Mouse (Mus musculus) lung, embryonic 15.5 days (tissue): ENCODE results near the gene Gm20696. TPM values are rescaled to one million over a fixed set of nuclear protein-coding genes. Genes with fewer than 3 reads are reported as not detected.

ENCODE experiments used
- ATAC-seq: fragments of 200-750 bp; cut with Nextera tagmentation; 2 replicates; pipeline ENCODE4 v1.8.0; 2017; ENCODE audit warnings: moderate number of reproducible peaks, borderline replicate concordance; ENCODE audit not compliant: low FRiP score, low TSS enrichment; ENCODE audit errors: extremely low read depth
- H3K27ac ChIP-seq: fragments of 300-500 bp; sonication (generic); 2 replicates; pipeline ENCODE4 v1.5.1; 2015; ENCODE audit warnings: moderate library complexity, mild to moderate bottlenecking, inconsistent platforms
- H3K27me3 ChIP-seq: fragments of 300-500 bp; sonication (generic); 2 replicates; pipeline ENCODE4 v1.6.1; 2015; ENCODE audit warnings: inconsistent platforms
- H3K36me3 ChIP-seq: fragments of 300-500 bp; sonication (generic); 2 replicates; pipeline ENCODE4 v1.6.1; 2015; ENCODE audit warnings: inconsistent platforms
- H3K4me1 ChIP-seq: fragments of 300-500 bp; sonication (generic); 2 replicates; pipeline ENCODE4 v1.6.1; 2015; ENCODE audit warnings: inconsistent platforms
- H3K4me2 ChIP-seq: fragments of 300-500 bp; sonication (generic); 2 replicates; pipeline ENCODE4 v1.6.1; 2015; ENCODE audit warnings: inconsistent platforms, mild to moderate bottlenecking, moderate library complexity
- H3K4me3 ChIP-seq: fragments of 300-500 bp; sonication (generic); 2 replicates; pipeline ENCODE4 v1.5.1; 2015; ENCODE audit warnings: mild to moderate bottlenecking, inconsistent platforms
- H3K9ac ChIP-seq: fragments of 300-500 bp; sonication (generic); 2 replicates; pipeline ENCODE4 v1.6.1; 2015; ENCODE audit warnings: inconsistent platforms
- H3K9me3 ChIP-seq: fragments of 300-500 bp; sonication (generic); 2 replicates; pipeline ENCODE4 v1.6.1; 2016; ENCODE audit warnings: inconsistent platforms
- WGBS: fragments of 180-500 bp; shearing (Covaris S2); methylation state at CpG from one replicate; pipeline ENCODE4 v1.1.7; 2015; 5-methylcytosine and 5-hydroxymethylcytosine counted together
- polyA plus RNA-seq: library from polyadenylated mRNA; unstranded; fragments of >200 nt; fragmentation: Nextera tagmentation; extraction: Ambion mirVana; gene quantifications from 2 replicates; pipeline ENCODE4 v1.2.1, GENCODE M21; 2015

Gene Gm20696
- polyA plus RNA-seq, 1 experiment from 2014 or later, result 3.8 TPM

GRCm38 (mm10) chr6:99509189-99509592, 157.4 kb downstream of the Gm20696 start:
- H3K27me3 ChIP-seq, result no peaks in the 10 kb centered on the region
- no peak overlapping the region for H3K4me3 ChIP-seq
- no peaks in the 10 kb centered on the region for H3K9me3 ChIP-seq
- H3K36me3 ChIP-seq, result no peaks in the 10 kb centered on the region
- no peak overlapping the region; the same call in 1 of the 2 replicates for H3K27ac ChIP-seq
- H3K9ac ChIP-seq, result no peak overlapping the region
- H3K4me2 ChIP-seq, result no peak overlapping the region
- WGBS, result 86% methylated on average over 9 of the region's 9 CpGs
- peaks cover 20% of the 10 kb centered on the region for H3K4me1 ChIP-seq
- no peak for ATAC-seq

GRCm38 (mm10) chr6:99506816-99507215, 159.8 kb downstream of the Gm20696 start:
- no peak overlapping the region for H3K27ac ChIP-seq
- H3K4me2 ChIP-seq, result no peak overlapping the region
- ATAC-seq, result no peak
- no peak overlapping the region for H3K9ac ChIP-seq
- no peaks in the 10 kb centered on the region for H3K27me3 ChIP-seq
- peaks cover 16% of the 10 kb centered on the region for H3K4me1 ChIP-seq
- no peaks in the 10 kb centered on the region; the same call in 1 of the 2 replicates for H3K36me3 ChIP-seq
- no peak overlapping the region for H3K4me3 ChIP-seq
- 67% methylated on average over 6 of the region's 6 CpGs for WGBS
- no peaks in the 10 kb centered on the region for H3K9me3 ChIP-seq

GRCm38 (mm10) chr6:99503741-99504140, 162.9 kb downstream of the Gm20696 start:
- H3K36me3 ChIP-seq, result no peaks in the 10 kb centered on the region; the same call in 1 of the 2 replicates
- H3K9me3 ChIP-seq, result no peaks in the 10 kb centered on the region
- 79% methylated on average over 1 of the region's 1 CpGs for WGBS
- H3K9ac ChIP-seq, result no peak overlapping the region
- H3K27ac ChIP-seq, result no peak overlapping the region
- no peaks in the 10 kb centered on the region for H3K27me3 ChIP-seq
- no peaks in the 10 kb centered on the region for H3K4me1 ChIP-seq
- no peak for ATAC-seq
- no peak overlapping the region for H3K4me3 ChIP-seq
- no peak overlapping the region for H3K4me2 ChIP-seq

DNA sequence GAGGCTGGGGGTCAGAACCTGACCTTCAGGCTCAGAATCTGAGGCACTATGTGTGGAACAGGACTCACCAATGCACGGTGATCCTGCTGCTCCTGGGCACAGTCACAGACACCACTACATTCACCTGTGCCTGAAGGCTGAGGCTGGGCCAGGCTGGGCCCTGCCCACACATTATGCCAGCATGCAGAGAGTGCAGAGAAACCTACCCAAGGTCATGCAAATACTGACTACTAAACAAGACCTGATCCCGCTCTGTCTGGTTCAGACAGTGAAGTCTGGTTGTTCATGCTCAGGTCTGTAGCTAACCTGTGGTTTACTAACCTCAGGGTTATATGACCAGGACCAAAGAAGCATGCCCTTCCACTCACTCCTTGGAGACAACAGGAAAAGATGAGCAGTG, 163.9 kb downstream of the Gm20696 start:
- H3K27me3 ChIP-seq, result no peaks in the 10 kb centered on the region
- H3K9ac ChIP-seq, result no peak overlapping the region
- WGBS, result 77% methylated on average over 2 of the region's 2 CpGs
- no peaks in the 10 kb centered on the region for H3K9me3 ChIP-seq
- no peaks in the 10 kb centered on the region for H3K4me1 ChIP-seq
- no peak overlapping the region for H3K27ac ChIP-seq
- H3K4me2 ChIP-seq, result no peak overlapping the region
- no peak overlapping the region for H3K4me3 ChIP-seq
- H3K36me3 ChIP-seq, result no peaks in the 10 kb centered on the region; the same call in 1 of the 2 replicates
- ATAC-seq, result no peak

DNA sequence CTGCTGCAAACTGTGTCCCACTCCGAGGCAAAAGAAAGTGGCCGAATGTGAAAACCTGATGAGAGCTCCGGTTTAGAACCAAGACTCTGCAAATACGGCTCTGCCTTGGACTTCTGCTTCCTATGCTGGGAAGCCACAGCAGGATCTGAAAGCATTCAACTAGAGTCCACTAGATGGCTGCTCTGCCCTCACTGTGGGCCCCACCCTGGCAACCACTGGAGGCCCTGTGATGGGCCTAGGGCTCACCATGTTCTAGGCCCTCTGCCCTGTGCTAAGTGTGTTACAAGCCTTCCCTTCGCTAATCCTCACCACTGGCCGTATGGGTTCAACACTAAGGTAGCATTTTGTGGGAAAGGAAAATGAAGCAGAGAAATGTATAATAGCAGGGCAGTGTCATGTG, 164.3 kb downstream of the Gm20696 start:
- no peak overlapping the region for H3K9ac ChIP-seq
- H3K27ac ChIP-seq, result no peak overlapping the region
- no peak overlapping the region for H3K4me2 ChIP-seq
- no peaks in the 10 kb centered on the region; the same call in 1 of the 2 replicates for H3K36me3 ChIP-seq
- H3K9me3 ChIP-seq, result no peaks in the 10 kb centered on the region
- no peak for ATAC-seq
- H3K4me1 ChIP-seq, result no peaks in the 10 kb centered on the region
- 84% methylated on average over 6 of the region's 6 CpGs for WGBS
- H3K4me3 ChIP-seq, result no peak overlapping the region
- no peaks in the 10 kb centered on the region for H3K27me3 ChIP-seq

GRCm38 (mm10) chr6:99500570-99501270, 165.9 kb downstream of the Gm20696 start:
- Histone ChIP-seq H3K9me3 (no peaks in the 10 kb centered on the region), H3K36me3 (no peaks in the 10 kb centered on the region; the same call in 1 of the 2 replicates), H3K27ac (no peak overlapping the region), H3K4me2 (no peak overlapping the region), H3K9ac (no peak overlapping the region), H3K4me1 (no peaks in the 10 kb centered on the region), H3K27me3 (no peaks in the 10 kb centered on the region), H3K4me3 (no peak overlapping the region)
- 90% methylated on average over 3 of the region's 3 CpGs for WGBS
- no peak for ATAC-seq

DNA sequence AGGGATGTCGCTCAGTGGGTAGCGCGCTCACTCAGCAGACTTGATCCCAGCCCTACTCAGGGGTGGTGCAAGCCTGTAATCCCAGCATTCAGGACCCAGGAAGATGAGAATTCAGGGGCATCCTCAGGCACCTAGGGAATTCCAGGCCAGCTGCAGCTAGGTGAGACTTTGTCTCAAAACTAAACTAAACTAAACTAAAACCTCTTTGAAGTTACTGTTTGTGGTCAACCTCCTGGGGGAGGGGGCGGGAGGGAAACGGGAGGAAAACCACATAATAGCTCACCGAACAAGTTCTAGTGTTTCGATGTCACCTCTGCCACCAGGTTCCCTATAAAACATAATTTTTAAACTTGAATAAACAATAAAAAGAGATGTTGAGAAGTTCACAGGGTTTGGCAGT, 168.5 kb downstream of the Gm20696 start:
- Histone ChIP-seq H3K27me3 (no peaks in the 10 kb centered on the region), H3K27ac (no peak overlapping the region), H3K4me1 (peaks cover under 1% of the 10 kb centered on the region; the same call in 1 of the 2 replicates), H3K9me3 (no peaks in the 10 kb centered on the region), H3K4me2 (no peak overlapping the region), H3K9ac (no peak overlapping the region), H3K4me3 (no peak overlapping the region), H3K36me3 (no peaks in the 10 kb centered on the region)
- 73% methylated on average over 7 of the region's 7 CpGs for WGBS
- ATAC-seq, result no peak

DNA sequence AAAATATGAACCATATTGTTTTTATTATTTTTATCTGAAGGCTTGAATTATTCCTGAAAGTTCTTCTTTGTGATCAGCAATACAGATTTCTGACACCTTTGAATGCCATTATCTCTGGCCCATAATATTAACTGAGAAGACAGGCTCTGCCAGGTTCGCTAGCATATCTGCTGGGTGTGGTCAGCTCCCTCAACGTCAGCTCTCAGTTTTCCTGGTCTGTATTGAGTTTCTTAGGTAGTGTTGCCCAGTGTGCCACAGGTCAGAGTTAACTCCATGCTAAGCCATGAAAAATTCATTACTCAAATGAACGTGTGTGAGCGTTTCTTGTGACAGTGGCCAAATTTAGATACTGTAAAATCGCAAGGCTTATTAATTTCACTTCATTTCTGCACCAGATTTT, 170.5 kb downstream of the Gm20696 start:
- no peak for ATAC-seq

DNA sequence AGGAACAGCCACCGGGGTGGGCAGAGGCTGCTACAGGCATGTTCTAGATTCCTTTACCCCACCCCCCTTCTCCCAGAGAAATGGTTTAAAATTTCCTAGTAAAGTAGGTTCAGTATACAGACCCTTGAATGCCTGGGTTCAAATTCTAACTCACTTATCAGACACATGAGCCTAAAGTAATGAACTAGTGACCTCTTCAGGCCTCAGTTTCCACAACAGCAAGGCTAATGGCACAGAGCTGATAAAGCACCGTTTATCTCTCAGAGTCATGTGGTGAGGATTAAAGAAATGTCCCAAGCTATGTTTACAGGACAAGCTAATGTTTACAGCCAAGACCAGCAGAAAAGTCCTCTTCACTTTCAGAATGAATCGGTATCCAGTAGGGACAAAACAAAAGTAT, 173.7 kb downstream of the Gm20696 start:
- H3K27ac ChIP-seq, result no peak overlapping the region
- no peaks in the 10 kb centered on the region for H3K36me3 ChIP-seq
- no peaks in the 10 kb centered on the region for H3K9me3 ChIP-seq
- H3K4me3 ChIP-seq, result no peak overlapping the region
- ATAC-seq, result no peak
- no peaks in the 10 kb centered on the region for H3K27me3 ChIP-seq
- H3K9ac ChIP-seq, result no peak overlapping the region
- no peak overlapping the region for H3K4me2 ChIP-seq
- H3K4me1 ChIP-seq, result peaks cover 27% of the 10 kb centered on the region
- WGBS, result 8% methylated on average over 3 of the region's 3 CpGs

More for the DNA sequence above, 170.5 kb downstream of the Gm20696 start:
- Histone ChIP-seq H3K9ac (no peak overlapping the region), H3K4me1 (peaks cover 6% of the 10 kb centered on the region), H3K27ac (no peak overlapping the region), H3K4me2 (no peak overlapping the region), H3K27me3 (no peaks in the 10 kb centered on the region), H3K36me3 (no peaks in the 10 kb centered on the region), H3K9me3 (no peaks in the 10 kb centered on the region), H3K4me3 (no peak overlapping the region)
- 54% methylated on average over 5 of the region's 5 CpGs for WGBS

- no peak overlapping the region for H3K4me3 ChIP-seq
- no peaks in the 10 kb centered on the region for H3K27me3 ChIP-seq
- no peak overlapping the region for H3K9ac ChIP-seq
- H3K4me2 ChIP-seq, result no peak overlapping the region
- no peak for ATAC-seq
- no peaks in the 10 kb centered on the region for H3K9me3 ChIP-seq
- H3K4me1 ChIP-seq, result peaks cover 27% of the 10 kb centered on the region
- no peak overlapping the region for H3K27ac ChIP-seq
- 52% methylated on average over 6 of the region's 6 CpGs for WGBS
- no peaks in the 10 kb centered on the region for H3K36me3 ChIP-seq
Observed at GRCm38 (mm10) chr6:99491979-99492544, 174.5 kb downstream of the Gm20696 start.

DNA sequence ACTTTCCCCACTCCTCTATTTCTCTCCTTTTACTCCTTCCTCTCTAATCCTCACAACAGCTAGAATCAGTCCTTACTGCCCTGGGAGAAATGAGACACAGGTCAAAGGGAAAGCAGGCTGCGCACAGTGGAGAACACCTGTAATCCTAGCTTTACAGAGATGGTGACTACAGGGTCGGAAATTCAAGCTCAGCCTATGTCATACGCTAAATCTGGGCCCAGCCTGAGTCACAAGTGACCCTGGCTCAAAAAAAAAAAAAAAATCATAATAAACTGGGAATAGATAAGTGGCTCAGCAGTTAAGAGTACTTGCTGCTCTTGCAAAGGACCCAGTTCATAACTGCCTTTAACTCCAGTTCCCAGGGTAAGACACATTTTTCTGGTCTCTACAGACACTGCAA, 175.5 kb downstream of the Gm20696 start:
- Histone ChIP-seq H3K4me1 (peaks cover 28% of the 10 kb centered on the region), H3K9me3 (no peaks in the 10 kb centered on the region), H3K36me3 (no peaks in the 10 kb centered on the region), H3K9ac (no peak overlapping the region), H3K4me2 (no peak overlapping the region), H3K4me3 (no peak overlapping the region), H3K27ac (no peak overlapping the region), H3K27me3 (no peaks in the 10 kb centered on the region)
- ATAC-seq, result no peak
- WGBS, result 76% methylated on average over 3 of the region's 3 CpGs

GRCm38 (mm10) chr6:99489900-99490648, 176.5 kb downstream of the Gm20696 start:
- peaks cover 39% of the 10 kb centered on the region for H3K4me1 ChIP-seq
- WGBS, result 72% methylated on average over 8 of the region's 8 CpGs
- no peak overlapping the region for H3K9ac ChIP-seq
- no peaks in the 10 kb centered on the region for H3K9me3 ChIP-seq
- peak overlapping the region; percentile 32; the same call in 1 of the 2 replicates for H3K27ac ChIP-seq
- no peak for ATAC-seq
- H3K4me2 ChIP-seq, result no peak overlapping the region
- H3K4me3 ChIP-seq, result no peak overlapping the region
- H3K27me3 ChIP-seq, result no peaks in the 10 kb centered on the region
- no peaks in the 10 kb centered on the region for H3K36me3 ChIP-seq
